Mouse (Mus musculus): ENCODE results near the gene Gm10799. TPM values are rescaled to one million over a fixed set of nuclear protein-coding genes. Genes with fewer than 3 reads are reported as not detected.

Gene Gm10799
- polyA plus RNA-seq (2015; fragmentation: Nextera tagmentation; extraction: Ambion mirVana) = not detected in 2 replicates

DNA sequence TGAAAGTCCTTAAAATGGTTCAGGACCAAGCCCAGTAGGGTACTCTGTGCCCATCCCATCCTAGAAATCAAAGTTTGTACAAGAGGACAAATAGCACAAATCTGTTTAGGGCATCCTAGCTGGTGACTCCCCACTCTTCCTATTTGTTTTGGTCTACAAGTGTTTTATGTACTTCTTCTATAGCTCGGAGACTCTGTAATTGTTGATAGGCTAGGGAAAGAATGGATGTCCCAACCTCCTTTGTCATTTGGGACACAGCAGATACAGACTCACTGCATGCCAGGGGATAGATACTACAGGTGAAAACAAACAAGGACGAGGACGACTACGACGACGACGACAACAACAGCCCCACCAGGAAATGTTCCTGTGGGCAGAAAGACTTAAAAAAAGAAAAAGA, at the start of gene Gm10799:
Gene Gm10799, minus strand, starts transcription at position 101 of the 400 bp plus-strand sequence.

DNA sequence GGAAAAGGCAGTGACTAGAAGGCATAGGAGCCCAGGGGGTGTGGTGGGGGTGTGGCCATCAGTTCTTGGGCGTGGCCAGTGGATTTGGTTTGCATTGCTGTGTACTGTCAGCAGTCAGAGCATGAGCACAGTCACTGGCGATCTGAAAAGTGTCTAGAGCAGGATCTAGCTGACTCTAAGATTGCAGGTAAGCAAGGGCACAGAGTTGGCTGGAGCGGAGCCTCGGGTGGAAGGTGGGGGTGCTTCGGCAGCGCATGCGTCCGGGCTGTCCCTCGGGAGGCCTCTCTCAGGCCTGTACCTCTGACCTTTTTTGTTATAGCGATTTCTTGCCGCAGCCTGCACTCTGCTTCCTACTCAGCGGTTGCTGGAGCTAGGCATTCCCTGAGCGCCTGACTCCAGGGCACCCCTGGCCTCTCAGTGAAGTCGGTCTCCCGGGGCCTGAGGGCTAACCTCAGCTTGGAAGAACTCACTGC, 27.4 kb upstream of the Gm10799 start, which contains the start of gene Cd59a:
Gene Cd59a, plus strand, starts transcription at position 61 of the 473 bp plus-strand sequence.

DNA sequence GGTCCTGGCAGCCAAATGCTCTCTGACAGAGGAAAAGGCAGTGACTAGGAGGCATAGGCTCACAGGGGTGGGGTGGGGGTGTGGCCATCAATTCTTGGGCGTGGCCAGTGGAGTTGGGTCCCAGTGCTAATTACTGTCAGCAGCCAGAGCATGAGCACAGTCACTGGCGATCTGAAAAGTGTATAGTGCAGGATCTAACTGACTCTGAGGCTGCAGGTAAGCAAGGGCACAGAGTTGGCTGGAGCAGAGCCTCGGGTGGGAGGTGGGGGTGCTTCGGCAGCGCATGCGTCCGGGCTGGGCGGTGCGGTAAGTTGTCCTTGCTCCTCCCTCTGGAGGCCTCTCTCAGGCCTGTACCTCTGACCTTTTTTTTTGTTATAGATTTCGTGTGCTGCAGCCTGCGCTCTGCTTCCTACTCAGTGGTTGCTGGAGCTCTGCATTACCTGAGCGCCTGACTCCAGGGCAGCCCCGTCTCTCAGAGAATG, 1.4 kb upstream of the Gm10799 start, which contains the start of gene Cd59b:
Gene Cd59b, plus strand, starts transcription at position 146 of the 482 bp plus-strand sequence.

DNA sequence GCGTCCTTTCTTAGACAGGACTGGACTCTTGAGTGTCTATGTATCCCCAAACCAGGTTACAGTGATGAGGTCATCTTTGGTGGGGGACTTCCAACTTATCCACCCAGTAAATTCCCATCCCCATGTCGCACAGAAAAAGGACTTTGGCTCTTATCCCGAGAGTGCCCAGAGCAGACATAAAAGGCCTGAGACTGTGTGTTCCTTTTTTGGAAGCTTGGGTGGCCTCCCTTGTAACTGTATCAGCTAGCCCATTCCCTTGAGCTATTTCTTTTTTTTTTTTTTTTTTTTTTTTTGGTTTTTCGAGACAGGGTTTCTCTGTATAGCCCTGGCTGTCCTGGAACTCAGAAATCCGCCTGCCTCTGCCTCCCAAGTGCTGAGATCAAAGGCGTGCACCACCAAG, 2.8 kb downstream of the Gm10799 start, which contains the start of gene Gm10912:
Gene Gm10912, plus strand, starts transcription at position 301 of the 400 bp plus-strand sequence.

DNA sequence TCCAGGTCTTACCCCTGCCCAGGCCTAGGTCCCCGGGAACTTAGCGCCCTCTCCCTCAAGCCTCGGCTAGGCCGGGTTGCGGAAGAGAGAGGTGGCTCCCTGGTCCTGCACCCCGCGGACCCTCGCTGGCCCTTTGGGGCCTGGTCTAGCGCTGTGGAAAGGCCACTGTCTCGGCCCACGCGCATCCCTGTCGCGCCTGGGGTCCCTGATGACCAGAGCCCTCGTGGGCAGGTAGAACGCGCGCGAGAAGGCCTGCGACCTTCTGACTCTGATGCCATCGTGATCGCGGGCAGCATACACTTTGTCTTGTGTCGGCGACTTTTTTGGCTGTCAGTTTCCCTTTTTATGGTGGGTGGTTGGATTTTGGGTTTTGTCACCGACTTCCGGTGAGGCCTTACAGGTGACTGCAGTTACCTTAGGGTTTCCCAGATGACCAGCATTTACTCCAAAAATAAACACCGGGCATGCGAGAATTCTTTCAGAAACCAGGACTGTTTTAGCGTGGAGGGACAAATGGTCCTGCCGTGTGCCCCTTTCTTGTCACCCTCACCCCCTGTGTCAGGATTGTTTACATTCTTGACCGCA, 40.1 kb downstream of the Gm10799 start, which contains the start of gene 4931422A03Rik:
Gene 4931422A03Rik, minus strand, starts transcription at position 223 of the 585 bp plus-strand sequence.

DNA sequence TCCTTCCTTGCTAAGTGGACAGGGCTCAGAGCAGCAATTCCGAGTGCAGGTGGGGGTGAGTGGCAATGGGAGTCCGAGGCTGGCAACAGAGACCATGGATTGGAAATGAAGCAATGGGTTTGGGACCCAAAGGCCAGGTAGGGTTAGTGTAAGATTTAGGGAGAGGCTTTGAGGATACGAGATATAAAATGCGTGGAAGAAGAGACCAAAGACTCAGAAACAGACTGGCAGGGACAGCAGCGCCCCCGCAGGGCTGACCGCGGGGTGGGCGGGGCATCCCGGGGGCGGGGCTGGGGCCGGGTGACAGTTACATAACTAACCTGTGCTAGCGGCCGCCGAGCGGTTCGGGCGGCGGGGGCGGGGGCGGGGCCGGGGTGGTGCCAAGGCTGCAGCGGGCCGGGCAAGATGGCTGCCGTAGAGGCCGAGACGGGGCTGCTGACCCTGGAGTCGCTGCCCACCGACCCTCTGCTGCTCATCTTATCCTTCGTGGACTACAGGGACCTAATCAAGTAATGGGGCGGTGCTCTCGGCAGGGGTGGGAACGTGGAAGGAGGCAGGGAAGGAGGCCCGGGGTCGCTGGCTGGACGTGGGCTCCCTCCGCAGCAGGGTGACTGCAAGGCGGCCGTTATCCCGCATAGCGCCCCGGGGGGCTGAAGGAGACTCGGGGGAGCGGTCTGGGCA, 40.8 kb downstream of the Gm10799 start, which contains the start of gene Fbxo3:
Gene Fbxo3, plus strand, starts transcription at position 264 of the 681 bp plus-strand sequence.

Other genes with a start within 250 kb of the Gm10799 start
- 175 and 184 TPM in 2 replicates for gene Lmo2, start 110.6 kb downstream of the Gm10799 start, polyA plus RNA-seq (2015; fragmentation: Nextera tagmentation; extraction: Ambion mirVana)
- gene Fbxo3, start 40.8 kb downstream of the Gm10799 start, polyA plus RNA-seq (2015; fragmentation: Nextera tagmentation; extraction: Ambion mirVana) = 58.9 and 59.6 TPM in 2 replicates
- gene 4931422A03Rik, start 40.2 kb downstream of the Gm10799 start, polyA plus RNA-seq (2015; fragmentation: Nextera tagmentation; extraction: Ambion mirVana) = 3.5 and 3.6 TPM in 2 replicates
- gene Gm10912, start 2.7 kb downstream of the Gm10799 start, polyA plus RNA-seq (2015; fragmentation: Nextera tagmentation; extraction: Ambion mirVana) = 0.12 and 0.15 TPM in 2 replicates
- 7.3 and 10.7 TPM in 2 replicates for gene Cd59b, start 1.3 kb upstream of the Gm10799 start, polyA plus RNA-seq (2015; fragmentation: Nextera tagmentation; extraction: Ambion mirVana)
- gene Cd59a, start 27.3 kb upstream of the Gm10799 start, polyA plus RNA-seq (2015; fragmentation: Nextera tagmentation; extraction: Ambion mirVana) = 84.2 and 102 TPM in 2 replicates
- 0.91 and 1.5 TPM in 2 replicates for gene A930018P22Rik, start 54.2 kb upstream of the Gm10799 start, polyA plus RNA-seq (2015; fragmentation: Nextera tagmentation; extraction: Ambion mirVana)

All from spleen, postnatal 0 days (tissue).